Mouse (Mus musculus) bone marrow macrophage, adult 2 months (primary cell): ENCODE measurements at regions not wholly inside any gene's neighbourhood (a gene's known extent, or its start where the extent isn't known, plus 50 kb on each side); places are given as distances from the start of the nearest gene placed in this dataset.

ENCODE experiments used
- CTCF ChIP-seq: IDR thresholded peaks from 2 replicates; pipeline ENCODE4 v1.5.1; 2012; ENCODE audit warnings: low read depth, mild to moderate bottlenecking, low read length, moderate library complexity
- POLR2A ChIP-seq: IDR thresholded peaks from 2 replicates; pipeline ENCODE4 v1.6.1; 2012; ENCODE audit warnings: mild to moderate bottlenecking, low read depth, low read length, borderline replicate concordance

- TF ChIP-seq POLR2A (no peak), CTCF (no peak)
Observed at GRCm38 (mm10) chr13:107879535-107879934, 164.7 kb upstream of the Smim15 start.
